Mouse (Mus musculus) heart, adult 18-20 months (tissue): ENCODE results near the gene Stim2. TPM values are rescaled to one million over a fixed set of nuclear protein-coding genes. Genes with fewer than 3 reads are reported as not detected.

Experiments
- DNase-seq, 2 experiments: peaks; one replicate each; pipeline ENCODE4 v3.0.0; 2021 to 2022; ENCODE audit warnings: mixed read lengths in 1 of 2
- long read RNA-seq, 2 experiments: library from polyadenylated mRNA; stranded (forward); transcript quantifications; one replicate each; pipeline ENCODE4 v2.0.0; 2021
- total RNA-seq, 2 experiments: library from RNA; stranded (reverse); gene quantifications; 2 replicates each; pipeline ENCODE4 v1.2.3; 2021

Gene Stim2
- total RNA-seq, result 10 to 100 TPM; 14.0 to 15.3 TPM
- long read RNA-seq, experiment 1, full-length matches to known transcripts, result 6 of 8 reads
- long read RNA-seq, experiment 1, partial matches to known transcripts, result 2 of 8 reads
- long read RNA-seq, experiment 1, other reads (novel, unspliced or antisense), result 0 of 8 reads
- long read RNA-seq, experiment 2, full-length matches to known transcripts, result 1 of 1 reads
- long read RNA-seq, experiment 2, partial matches to known transcripts, result 0 of 1 reads
- long read RNA-seq, experiment 2, other reads (novel, unspliced or antisense), result 0 of 1 reads

DNA sequence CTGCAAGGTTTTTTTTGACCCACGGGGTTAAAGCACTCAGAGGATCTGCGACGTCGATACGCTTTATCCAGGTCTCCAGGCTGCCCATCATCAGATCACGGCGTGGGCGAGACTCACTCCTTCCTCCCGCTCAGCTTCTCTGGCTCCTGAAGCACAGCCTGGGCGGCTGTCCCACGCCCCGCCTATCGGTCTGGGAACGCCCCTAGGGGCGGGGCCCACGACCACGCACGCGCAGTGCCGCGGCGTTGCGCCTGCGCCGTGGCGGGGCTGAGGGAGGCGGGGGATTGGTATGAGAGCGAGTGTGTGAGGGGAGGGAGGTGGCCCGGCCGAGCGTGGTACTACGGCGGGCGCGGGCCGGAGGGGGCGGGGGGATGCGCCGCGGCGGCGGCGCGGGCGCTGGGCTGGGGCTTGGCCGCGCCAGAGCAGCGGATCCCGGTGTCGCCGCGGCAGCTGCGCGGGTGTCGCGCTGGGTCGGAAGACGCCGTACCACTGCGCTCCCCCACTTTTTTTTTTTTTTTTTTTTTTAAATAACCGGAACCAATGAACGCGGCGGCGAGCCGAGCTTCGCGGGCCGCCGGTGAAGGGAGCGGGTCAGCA, at the start of gene Stim2:
Gene Stim2, plus strand, starts transcription at position 354 of the 597 bp plus-strand sequence.
- peak; percentile 96 for DNase-seq

DNA sequence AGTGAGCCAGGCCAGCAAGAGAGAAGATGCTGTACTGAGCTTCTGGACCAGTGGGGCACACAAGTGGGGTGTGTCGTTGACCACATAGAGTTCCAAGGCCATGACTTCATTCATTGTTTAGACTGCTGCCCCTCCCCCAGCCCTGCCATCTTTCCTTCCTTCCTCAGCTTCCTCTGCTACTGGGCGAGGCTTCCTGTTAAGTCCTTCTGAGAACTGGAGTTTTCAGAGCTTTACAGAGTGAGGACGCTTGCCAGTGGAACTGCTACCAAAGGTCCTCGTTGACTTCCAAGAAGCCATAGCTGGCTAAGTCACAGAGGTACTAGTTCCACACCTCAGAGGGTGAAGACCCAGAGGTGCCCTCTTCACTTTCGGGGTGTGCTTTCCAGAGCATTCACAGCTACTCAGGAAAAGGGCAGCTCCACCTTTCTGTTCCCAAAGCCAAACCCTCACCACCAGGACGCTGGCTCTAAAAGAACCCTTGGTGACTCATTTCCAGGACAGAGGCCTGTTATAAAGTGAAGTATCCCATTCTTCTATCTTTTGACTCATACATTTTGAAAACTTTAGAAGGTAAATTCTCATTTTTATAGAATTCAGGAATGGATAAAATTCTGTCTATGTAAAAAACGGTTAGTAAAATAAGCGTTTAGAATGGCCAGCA, 49.6 kb upstream of the Stim2 start:
- peak; percentile 77 to 91 for DNase-seq

GRCm38 (mm10) chr5:53950189-53950588, 48.1 kb upstream of the Stim2 start:
- DNase-seq, result peak; percentile 53 to 86

DNA sequence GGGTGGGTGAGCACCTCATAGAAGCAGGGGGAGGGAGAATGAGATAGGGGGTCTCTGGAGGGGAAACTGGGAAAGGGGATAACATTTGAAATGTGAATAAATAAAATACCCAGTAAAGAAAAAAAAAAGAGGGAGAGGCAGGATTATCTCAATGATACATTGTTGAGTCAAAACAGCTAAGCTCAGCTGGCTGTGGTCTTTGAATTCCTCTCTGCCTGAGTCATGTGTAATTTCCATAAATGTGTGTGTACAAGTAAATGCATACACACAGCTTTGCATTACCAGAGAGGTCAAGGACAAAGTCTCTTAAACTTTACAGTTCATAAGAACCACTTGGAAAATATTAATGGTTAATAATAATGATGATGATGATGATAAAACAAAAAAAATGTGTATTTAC, 45.1 kb upstream of the Stim2 start:
- no peak for DNase-seq

GRCm38 (mm10) chr5:53953797-53954196, 44.5 kb upstream of the Stim2 start:
- no peak for DNase-seq

DNA sequence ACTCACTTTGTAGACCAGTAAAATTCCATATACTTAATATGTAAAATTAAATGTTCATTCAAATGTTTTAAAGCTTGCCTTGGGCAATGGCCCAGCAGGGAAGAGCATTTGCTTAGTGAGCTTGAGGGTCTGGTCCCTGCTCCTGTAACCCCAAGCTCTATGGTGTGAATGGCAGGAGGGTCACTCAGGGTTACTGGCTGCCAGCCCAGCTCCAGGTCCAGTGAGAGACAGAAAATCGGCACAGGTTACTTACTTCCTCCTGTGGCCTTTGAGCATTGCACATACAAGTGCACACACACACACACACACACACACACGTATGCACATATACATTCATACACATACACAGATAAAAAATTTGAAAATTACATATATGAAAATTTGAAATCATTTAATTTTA, 42.3 kb upstream of the Stim2 start:
- no peak for DNase-seq

- DNase-seq, result no peak
Observed at GRCm38 (mm10) chr5:53956396-53957314, 41.6 kb upstream of the Stim2 start.

- DNase-seq, result no peak
Observed at GRCm38 (mm10) chr5:53957348-53957747, 41.0 kb upstream of the Stim2 start.

- DNase-seq, result no peak
Observed at GRCm38 (mm10) chr5:53961229-53961628, 37.1 kb upstream of the Stim2 start.

- peak; percentile 32 to 50 for DNase-seq
Observed at GRCm38 (mm10) chr5:53961830-53962515, 36.3 kb upstream of the Stim2 start.

GRCm38 (mm10) chr5:53965656-53966055, 32.6 kb upstream of the Stim2 start:
- no peak for DNase-seq

DNA sequence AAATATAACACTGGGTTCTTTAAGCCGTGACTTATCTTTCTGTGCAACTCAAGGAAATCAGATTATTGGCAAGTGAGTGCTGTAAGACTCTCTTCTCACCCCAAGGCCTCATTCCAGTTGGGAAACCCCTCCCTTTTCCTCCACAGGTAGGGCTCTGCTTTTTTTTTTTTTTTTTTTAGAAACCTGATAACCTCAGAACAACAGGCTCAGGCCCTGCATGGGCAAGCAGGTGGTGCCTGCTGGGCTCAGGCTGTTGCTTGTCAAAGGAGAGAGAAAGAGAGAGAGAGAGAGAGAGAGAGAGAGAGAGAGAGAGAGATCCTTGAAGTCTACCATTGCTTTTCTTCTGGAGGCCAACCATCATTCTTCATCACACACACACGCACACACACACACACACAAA, 30.7 kb upstream of the Stim2 start:
- no peak for DNase-seq

DNA sequence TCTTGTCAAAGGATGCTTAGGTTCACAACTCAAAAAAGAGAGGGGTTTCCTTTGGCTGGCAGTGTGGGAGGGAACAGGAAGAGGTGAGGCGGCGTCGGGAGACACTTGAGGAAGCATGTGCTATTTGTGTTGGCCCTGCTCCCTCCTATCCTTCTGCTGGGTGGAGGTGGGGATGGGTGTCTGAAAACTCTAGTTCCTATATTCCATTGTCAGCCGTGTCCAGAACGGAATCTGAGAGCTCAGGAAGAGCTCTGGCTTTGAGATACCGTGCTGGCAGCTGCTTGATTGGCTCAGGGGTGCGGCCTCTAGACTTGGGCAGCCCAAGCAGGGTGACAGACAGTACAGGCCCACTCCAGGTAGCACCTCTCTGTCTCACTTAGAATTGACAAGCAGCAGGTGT, 28.1 kb upstream of the Stim2 start:
- peak; percentile 42 to 83 for DNase-seq

- no peak for DNase-seq
Observed at GRCm38 (mm10) chr5:53971201-53971600, 27.1 kb upstream of the Stim2 start.

- no peak for DNase-seq
Observed at GRCm38 (mm10) chr5:53972905-53973304, 25.4 kb upstream of the Stim2 start.

- DNase-seq, result no peak
Observed at GRCm38 (mm10) chr5:53976497-53976896, 21.8 kb upstream of the Stim2 start.

DNA sequence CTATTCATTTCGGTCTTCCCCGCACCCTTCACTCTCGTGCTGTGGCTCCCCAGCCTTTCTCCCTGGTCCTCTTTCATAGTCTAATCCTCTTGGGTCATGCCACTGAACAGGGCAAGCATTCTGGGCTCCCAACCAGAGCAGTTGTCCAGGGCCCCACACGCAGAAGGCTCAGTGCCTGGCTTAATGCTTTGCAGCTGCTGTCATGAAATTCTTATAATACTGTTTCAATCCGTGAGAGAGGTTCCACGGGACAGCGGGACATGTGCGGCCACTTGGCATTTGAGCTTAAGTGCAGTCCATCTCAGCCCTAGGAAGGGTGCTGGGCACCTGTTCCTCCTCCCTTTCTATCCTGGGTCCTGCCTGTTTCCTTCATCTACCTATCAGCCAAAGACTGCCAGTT, 21.2 kb upstream of the Stim2 start:
- no peak for DNase-seq

DNA sequence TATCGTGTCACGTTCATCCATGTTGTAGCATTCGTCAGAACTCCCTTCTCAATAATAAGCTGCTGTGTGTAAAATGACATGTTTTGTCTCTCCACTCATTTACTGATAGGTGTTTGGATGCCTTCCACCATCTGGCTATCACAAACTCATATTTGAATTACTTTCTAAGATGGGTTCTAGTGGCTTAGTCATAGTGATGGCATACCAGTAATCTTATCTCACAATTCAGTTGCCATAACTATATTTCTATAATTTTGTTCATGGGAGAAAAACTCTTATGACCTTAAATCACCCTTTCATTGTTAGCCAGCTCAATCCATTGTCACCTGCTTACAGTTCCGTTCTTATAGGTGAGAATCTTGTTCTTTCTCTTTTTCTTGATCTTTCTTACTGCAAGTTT, 14.9 kb upstream of the Stim2 start:
- no peak for DNase-seq

DNA sequence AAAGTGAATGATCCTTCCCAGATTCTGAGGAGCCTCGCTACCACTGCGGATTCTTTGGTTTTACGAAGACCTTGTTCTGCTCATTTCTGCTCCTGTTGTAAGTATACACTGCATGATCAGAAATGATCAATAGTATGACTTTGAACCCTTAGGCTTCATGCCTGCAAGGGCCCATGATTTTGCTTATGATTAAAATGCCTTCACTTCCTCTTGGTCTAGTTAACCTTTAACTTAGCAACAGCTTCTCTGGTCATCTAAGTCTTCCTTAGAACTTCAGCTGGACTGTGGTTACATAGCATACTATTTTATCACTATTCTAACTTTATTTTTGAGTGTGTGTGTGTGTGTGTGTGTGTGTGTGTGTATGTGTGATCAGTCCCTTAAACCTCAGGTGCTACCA, 12.7 kb upstream of the Stim2 start:
- DNase-seq, result no peak

DNA sequence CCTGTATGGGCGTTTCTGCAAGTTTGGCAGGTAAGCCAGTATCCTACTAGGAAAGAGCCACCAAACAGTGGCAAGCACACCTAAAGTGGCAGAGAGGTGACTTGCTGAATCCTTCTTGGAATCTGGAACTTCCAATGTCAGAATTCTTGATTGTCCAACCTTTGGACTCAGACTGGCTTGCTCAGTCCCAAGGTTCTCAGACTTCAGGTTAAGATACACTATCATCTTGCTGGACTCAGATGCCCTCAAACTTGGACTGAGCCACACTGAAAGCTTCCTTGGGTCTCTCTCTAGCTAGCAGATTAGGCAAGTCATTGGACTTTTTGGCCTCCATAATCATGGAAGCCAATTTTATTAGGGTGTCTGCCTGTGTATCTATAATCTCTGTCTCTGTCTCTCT, 10.8 kb upstream of the Stim2 start:
- no peak for DNase-seq

GRCm38 (mm10) chr5:53988053-53988452, 10.2 kb upstream of the Stim2 start:
- no peak for DNase-seq

- no peak for DNase-seq
Observed at GRCm38 (mm10) chr5:53992616-53993015, 5.7 kb upstream of the Stim2 start.
